Mouse (Mus musculus): ENCODE results near the gene Gm13287. TPM values are rescaled to one million over a fixed set of nuclear protein-coding genes. Genes with fewer than 3 reads are reported as not detected.
"Not testable (repeated sequence)": the region's sequence is repeated elsewhere in the genome, so short reads cannot be mapped to it uniquely, and the experiment has no call there.

Gene Gm13287
- polyA plus RNA-seq (2016; fragmentation: Nextera tagmentation; extraction: Ambion mirVana) = not detected in 2 replicates

DNA sequence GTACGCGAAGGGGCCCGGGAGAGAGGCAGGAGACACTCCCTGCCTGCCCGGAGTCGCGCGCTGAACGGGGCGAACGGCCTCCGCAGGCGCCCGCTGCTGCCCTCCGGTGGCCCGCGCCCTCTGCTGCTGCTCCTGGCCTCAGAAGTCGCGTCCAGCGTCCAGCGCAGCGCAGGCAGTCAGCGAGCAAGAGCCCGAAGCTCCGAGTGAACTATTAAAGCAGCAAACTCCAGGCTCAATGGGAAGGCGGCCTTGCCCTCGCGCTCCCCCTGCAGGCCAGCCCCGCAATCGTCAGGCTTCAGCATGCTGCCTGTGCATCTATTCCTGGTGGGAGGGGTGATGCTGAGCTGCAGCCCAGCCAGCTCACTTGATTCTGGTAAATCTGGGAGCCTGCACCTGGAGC, at the start of gene Gm13287:
Gene Gm13287, plus strand, starts transcription at position 301 of the 400 bp plus-strand sequence.
- H3K4me1 ChIP-seq; H3K4me3 ChIP-seq; H3K36me3 ChIP-seq; H3K27me3 ChIP-seq; H3K9ac ChIP-seq; H3K27ac ChIP-seq; H3K9me3 ChIP-seq (replicated peaks); ATAC-seq (ENCODE audit: low FRiP score); H3K4me2 ChIP-seq (replicated peaks): not testable (repeated sequence)
- no CpG with 5 or more reads among the region's 29 CpGs for WGBS

- not testable (repeated sequence) for ATAC-seq (ENCODE audit: low FRiP score); H3K27ac ChIP-seq; H3K4me2 ChIP-seq (replicated peaks); H3K9me3 ChIP-seq (replicated peaks); H3K9ac ChIP-seq; H3K27me3 ChIP-seq; H3K36me3 ChIP-seq; H3K4me3 ChIP-seq; H3K4me1 ChIP-seq
- WGBS = 77% methylated on average over 15 of the region's 15 CpGs
These were observed 48.2 kb upstream of the Gm13287 start, which contains the start of gene Gm13271 for GRCm38 (mm10) chr4:88754818-88755340. Gm13271 (plus strand) TSS chr4:88754868.

DNA sequence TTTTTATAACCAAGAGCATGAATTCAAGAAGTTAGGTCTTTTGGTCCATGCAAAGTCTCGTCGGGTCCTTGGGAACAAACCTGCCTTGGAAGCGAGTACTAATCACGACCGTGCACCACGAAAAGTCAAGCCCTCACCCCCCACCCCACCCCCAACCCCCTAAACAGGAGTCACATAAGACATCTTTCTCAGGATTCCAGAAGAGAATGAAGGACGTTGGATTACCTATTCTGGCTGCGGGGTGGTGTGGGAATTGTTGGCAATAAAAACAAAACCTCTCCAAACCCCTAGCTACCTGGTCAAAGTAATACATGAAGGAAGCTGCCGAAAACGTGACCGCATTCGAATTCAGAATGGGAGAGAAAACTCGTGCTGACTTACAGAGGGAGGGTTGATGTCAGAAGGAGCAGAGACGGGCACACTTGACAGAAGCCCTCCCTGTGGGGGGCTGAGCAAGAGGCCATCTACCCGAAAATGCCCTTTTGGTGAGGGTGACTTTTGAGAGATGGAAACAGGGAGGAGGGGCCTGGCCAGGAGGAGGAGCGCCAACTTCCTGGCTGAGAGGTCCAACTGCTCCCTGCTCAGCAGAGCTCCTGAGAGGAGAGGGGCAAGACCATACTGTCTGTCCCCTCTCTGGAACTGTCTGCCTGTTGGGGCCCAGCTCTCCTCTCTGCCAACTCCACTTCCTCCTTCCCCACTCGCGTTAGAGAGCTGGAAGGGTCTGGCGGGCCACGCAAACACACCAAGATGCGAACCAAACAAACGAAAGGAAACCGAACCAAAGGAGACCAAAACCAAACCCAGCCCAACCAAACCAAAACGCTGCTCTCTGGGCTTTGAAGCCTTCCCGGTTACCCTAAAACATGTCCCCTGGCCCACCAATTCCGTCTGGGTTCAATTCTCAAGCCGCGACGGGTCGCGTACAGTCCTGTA, 46.2 kb upstream of the Gm13287 start:
- Histone ChIP-seq H3K9ac (peak overlapping the region; percentile 63), H3K4me3 (peak overlapping the region; percentile 42), H3K27ac (peak overlapping the region; percentile 80), H3K4me2 (replicated peaks) (peak overlapping the region; percentile 83)
- WGBS = 12% methylated on average over 29 of the region's 31 CpGs
- H3K36me3 ChIP-seq; ATAC-seq (ENCODE audit: low FRiP score); H3K9me3 ChIP-seq (replicated peaks); H3K27me3 ChIP-seq; H3K4me1 ChIP-seq: not testable (repeated sequence)

DNA sequence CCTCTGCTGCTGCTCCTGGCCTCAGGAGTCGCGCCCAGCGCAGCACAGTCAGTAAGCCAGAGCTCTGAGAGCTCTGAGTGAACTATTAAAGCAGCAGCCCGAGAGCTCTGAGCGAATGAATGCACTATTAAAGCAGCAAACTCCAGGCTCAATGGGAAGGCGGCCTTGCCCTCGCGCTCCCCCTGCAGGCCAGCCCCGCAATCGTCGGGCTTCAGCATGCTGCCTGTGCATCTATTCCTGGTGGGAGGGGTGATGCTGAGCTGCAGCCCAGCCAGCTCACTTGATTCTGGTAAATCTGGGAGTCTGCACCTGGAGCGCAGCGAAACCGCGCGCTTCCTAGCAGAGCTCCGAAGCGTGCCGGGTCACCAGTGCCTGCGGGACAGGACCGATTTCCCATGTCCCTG, 45.4 kb upstream of the Gm13287 start:
- Histone ChIP-seq H3K4me2 (replicated peaks) (peak overlapping the region; percentile 83), H3K4me3 (peak overlapping the region; percentile 42), H3K27ac (peak overlapping the region; percentile 80), H3K9ac (peak overlapping the region; percentile 63; the same call in 1 of the 2 replicates)
- not testable (repeated sequence) for H3K9me3 ChIP-seq (replicated peaks); H3K36me3 ChIP-seq; H3K27me3 ChIP-seq; H3K4me1 ChIP-seq
- 0% methylated on average over 21 of the region's 21 CpGs for WGBS
- peak; percentile 100 for ATAC-seq (ENCODE audit: low FRiP score)

DNA sequence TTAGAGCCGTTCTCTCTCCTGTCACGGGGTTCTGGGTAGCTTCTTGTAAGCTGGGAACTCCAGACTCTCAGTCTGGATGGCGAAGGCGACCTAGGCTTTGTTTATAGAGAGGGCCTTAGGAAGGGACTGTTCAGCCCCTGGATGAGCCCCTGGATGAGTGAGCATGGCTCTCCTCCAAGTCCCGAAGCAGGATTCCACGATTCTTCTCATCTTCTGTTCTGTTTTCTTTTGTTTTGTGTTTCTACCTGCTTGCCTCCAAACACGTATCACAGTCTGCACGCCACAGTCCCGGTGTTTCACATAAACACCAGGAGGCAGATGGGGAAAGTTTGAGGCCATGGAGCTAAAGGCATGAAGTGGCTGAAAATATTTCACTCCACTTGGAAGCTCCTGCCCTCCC, 44.3 kb upstream of the Gm13287 start:
- H3K4me2 ChIP-seq (replicated peaks); H3K27me3 ChIP-seq; ATAC-seq (ENCODE audit: low FRiP score); H3K9me3 ChIP-seq (replicated peaks); H3K27ac ChIP-seq; H3K4me3 ChIP-seq; H3K36me3 ChIP-seq; H3K4me1 ChIP-seq; H3K9ac ChIP-seq: not testable (repeated sequence)
- WGBS = 89% methylated on average over 9 of the region's 9 CpGs

GRCm38 (mm10) chr4:88759610-88760268, 43.3 kb upstream of the Gm13287 start, which contains the start of gene Gm13283:
Gm13283 (plus strand) TSS chr4:88760119.
- 22% methylated on average over 11 of the region's 14 CpGs for WGBS
- H3K27ac ChIP-seq; H3K27me3 ChIP-seq; H3K36me3 ChIP-seq; H3K4me1 ChIP-seq; ATAC-seq (ENCODE audit: low FRiP score); H3K9me3 ChIP-seq (replicated peaks); H3K9ac ChIP-seq: not testable (repeated sequence)
- Histone ChIP-seq H3K4me2 (replicated peaks) (peak within 1 kb of the TSS; percentile 52), H3K4me3 (peak within 1 kb of the TSS; percentile 32)

GRCm38 (mm10) chr4:88760431-88760830, 42.6 kb upstream of the Gm13287 start:
- not testable (repeated sequence) for H3K36me3 ChIP-seq; H3K27ac ChIP-seq; ATAC-seq (ENCODE audit: low FRiP score); H3K4me1 ChIP-seq; H3K27me3 ChIP-seq; H3K9me3 ChIP-seq (replicated peaks); H3K9ac ChIP-seq
- under 1% methylated on average over 23 of the region's 28 CpGs for WGBS
- Histone ChIP-seq H3K4me2 (replicated peaks) (peak overlapping the region; percentile 52), H3K4me3 (peak overlapping the region; percentile 32)

- H3K36me3 ChIP-seq; H3K4me3 ChIP-seq; H3K27ac ChIP-seq; H3K9ac ChIP-seq; H3K4me2 ChIP-seq (replicated peaks); H3K9me3 ChIP-seq (replicated peaks); ATAC-seq (ENCODE audit: low FRiP score); H3K27me3 ChIP-seq; H3K4me1 ChIP-seq: not testable (repeated sequence)
- 63% methylated on average over 6 of the region's 8 CpGs for WGBS
These were observed 41.3 kb upstream of the Gm13287 start for GRCm38 (mm10) chr4:88761776-88762175.

DNA sequence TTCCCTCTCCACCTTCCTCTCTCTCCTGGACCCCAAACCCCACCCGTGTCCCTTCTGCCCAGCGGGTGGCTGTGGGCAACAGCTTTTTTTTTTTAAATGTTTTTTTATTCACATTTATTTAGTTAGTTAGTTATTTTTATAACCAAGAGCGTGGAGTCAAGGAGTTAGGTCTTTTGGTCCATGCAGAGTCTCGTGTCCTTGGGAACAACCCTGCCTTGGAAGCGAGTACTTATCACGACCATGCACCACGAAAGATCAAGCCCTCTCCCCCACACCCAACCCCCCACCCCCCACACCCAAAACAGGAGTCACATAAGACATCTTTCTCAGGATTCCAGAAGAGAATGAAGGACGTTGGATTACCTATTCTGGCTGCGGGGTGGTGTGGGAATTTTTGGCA, 40.7 kb upstream of the Gm13287 start:
- not testable (repeated sequence) for H3K4me3 ChIP-seq; H3K9ac ChIP-seq; H3K4me1 ChIP-seq; H3K27me3 ChIP-seq; H3K4me2 ChIP-seq (replicated peaks); H3K9me3 ChIP-seq (replicated peaks); ATAC-seq (ENCODE audit: low FRiP score); H3K27ac ChIP-seq; H3K36me3 ChIP-seq
- 54% methylated on average over 9 of the region's 9 CpGs for WGBS

GRCm38 (mm10) chr4:88763384-88764018, 39.6 kb upstream of the Gm13287 start:
- Histone ChIP-seq H3K4me2 (replicated peaks) (peak overlapping the region; percentile 56), H3K4me3 (peak overlapping the region; percentile 30)
- H3K36me3 ChIP-seq; H3K9ac ChIP-seq; H3K9me3 ChIP-seq (replicated peaks); ATAC-seq (ENCODE audit: low FRiP score); H3K27me3 ChIP-seq; H3K4me1 ChIP-seq; H3K27ac ChIP-seq: not testable (repeated sequence)
- 3% methylated on average over 32 of the region's 42 CpGs for WGBS

- H3K4me1 ChIP-seq; H3K4me2 ChIP-seq (replicated peaks); ATAC-seq (ENCODE audit: low FRiP score); H3K36me3 ChIP-seq; H3K9ac ChIP-seq; H3K27ac ChIP-seq; H3K9me3 ChIP-seq (replicated peaks); H3K4me3 ChIP-seq; H3K27me3 ChIP-seq: not testable (repeated sequence)
- WGBS = no CpG with 5 or more reads among the region's 32 CpGs
These were observed 29.5 kb upstream of the Gm13287 start, which contains the start of gene Gm13290 for GRCm38 (mm10) chr4:88773534-88773933. Gm13290 (plus strand) TSS chr4:88773834.

GRCm38 (mm10) chr4:88776622-88777021, 26.4 kb upstream of the Gm13287 start, which contains the start of gene Gm13289:
Gm13289 (plus strand) TSS chr4:88776922.
- not testable (repeated sequence) for H3K9ac ChIP-seq; ATAC-seq (ENCODE audit: low FRiP score); H3K9me3 ChIP-seq (replicated peaks); H3K27ac ChIP-seq; H3K4me3 ChIP-seq; H3K4me2 ChIP-seq (replicated peaks); H3K27me3 ChIP-seq; H3K36me3 ChIP-seq; H3K4me1 ChIP-seq
- no CpG with 5 or more reads among the region's 29 CpGs for WGBS
